Mouse (Mus musculus): ENCODE measurements around the gene Cacna2d3. TPM values are rescaled to one million over a fixed set of nuclear protein-coding genes. Genes with fewer than 3 reads are reported as not detected.

Cacna2d3 gene
- polyA plus RNA-seq, 1 experiment from 2014 or later: 1.9 TPM

- Histone ChIP-seq H3K4me1 (0 out of 2 replicates have a peak, but pooled peaks cover 3% of the 10 kb centered on the region), H3K9me3 (no peaks in the 10 kb centered on the region), H3K36me3 (replicated peaks) (no peaks in the 10 kb centered on the region), H3K27me3 (replicated peaks; ENCODE audit: low read depth, poor library complexity, severe bottlenecking) (no peaks in the 10 kb centered on the region), H3K27ac (replicated peaks) (no peak overlapping the region), H3K4me3 (no peak overlapping the region)
- no peak for DNase-seq (ENCODE audit: low spot score)
- WGBS: 91% methylated on average over 1 of the region's 1 CpGs
Measured at GRCm38 (mm10) chr14:29204967-29205268, 516.7 kb downstream of the Cacna2d3 start.

DNA sequence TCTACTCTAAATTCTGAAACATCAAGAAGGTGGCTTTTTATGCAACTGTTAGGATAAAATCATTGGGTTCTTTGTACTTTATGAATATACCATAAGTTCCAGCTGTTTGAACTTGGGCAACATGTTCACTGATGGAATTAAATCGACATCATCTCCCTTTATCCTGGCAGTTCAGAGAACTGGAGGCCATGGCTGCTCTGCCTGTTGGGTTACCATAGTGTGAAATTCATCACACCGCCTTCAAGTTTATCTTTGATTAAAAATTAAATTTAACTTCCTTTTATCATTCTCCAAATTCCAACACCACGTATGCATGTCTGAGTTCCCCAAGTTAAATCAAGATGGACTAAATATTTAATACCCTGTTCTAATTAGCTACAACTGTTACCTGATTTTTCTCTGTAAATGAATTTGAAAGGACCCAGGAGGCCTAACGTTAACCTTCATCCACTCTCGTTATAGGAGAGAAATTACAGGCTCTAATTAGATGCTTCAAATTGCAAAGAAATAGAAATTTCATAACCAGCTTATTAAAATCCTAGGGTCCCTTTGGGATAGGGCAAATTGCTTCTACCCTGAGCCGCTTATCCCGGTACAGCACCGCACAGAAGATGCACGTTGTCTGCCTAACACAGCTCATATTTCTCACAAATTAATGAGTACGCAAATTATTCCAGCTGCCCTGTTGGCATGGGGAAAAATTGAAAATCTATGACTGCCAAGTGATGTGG, 517.3 kb downstream of the Cacna2d3 start:
- no peak overlapping the region for H3K27ac ChIP-seq (replicated peaks)
- H3K27me3 ChIP-seq (replicated peaks; ENCODE audit: low read depth, poor library complexity, severe bottlenecking): no peaks in the 10 kb centered on the region
- DNase-seq (ENCODE audit: low spot score): no peak
- 81% methylated on average over 10 of the region's 10 CpGs for WGBS
- H3K4me1 ChIP-seq: 0 out of 2 replicates have a peak, but pooled peaks cover 3% of the 10 kb centered on the region
- H3K36me3 ChIP-seq (replicated peaks): no peaks in the 10 kb centered on the region
- H3K9me3 ChIP-seq: no peaks in the 10 kb centered on the region
- H3K4me3 ChIP-seq: no peak overlapping the region

DNA sequence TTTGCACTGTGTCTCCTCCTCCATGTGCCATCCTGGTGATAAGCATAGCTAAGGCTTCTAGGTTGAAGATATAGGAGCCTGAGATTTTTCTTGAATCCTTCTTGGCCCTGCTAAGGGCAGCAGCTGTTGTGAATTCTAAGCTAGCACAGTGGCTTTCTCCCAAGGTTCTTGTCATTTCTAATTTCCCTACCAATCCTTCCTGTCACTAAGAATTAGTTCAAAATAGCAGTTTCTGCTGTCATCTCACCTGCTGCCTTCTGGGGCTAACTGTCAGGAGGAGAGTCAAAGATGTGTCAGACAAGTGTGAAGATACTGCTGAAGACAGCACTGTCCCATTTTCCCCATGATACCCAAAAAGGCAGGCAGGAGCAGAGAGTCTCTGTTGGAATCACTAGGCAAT, 525.5 kb downstream of the Cacna2d3 start:
- DNase-seq (ENCODE audit: low spot score): no peak
- H3K27me3 ChIP-seq (replicated peaks; ENCODE audit: low read depth, poor library complexity, severe bottlenecking): no peaks in the 10 kb centered on the region
- no peak overlapping the region for H3K4me3 ChIP-seq
- H3K27ac ChIP-seq (replicated peaks): no peak overlapping the region
- H3K4me1 ChIP-seq: no peaks in the 10 kb centered on the region
- H3K9me3 ChIP-seq: no peaks in the 10 kb centered on the region
- no peaks in the 10 kb centered on the region for H3K36me3 ChIP-seq (replicated peaks)

GRCm38 (mm10) chr14:29191426-29191825, 530.2 kb downstream of the Cacna2d3 start:
- H3K36me3 ChIP-seq (replicated peaks): no peaks in the 10 kb centered on the region
- no peak for DNase-seq (ENCODE audit: low spot score)

GRCm38 (mm10) chr14:29183730-29184129, 537.9 kb downstream of the Cacna2d3 start:
- Histone ChIP-seq H3K27ac (replicated peaks) (no peak overlapping the region), H3K9me3 (no peaks in the 10 kb centered on the region), H3K27me3 (replicated peaks; ENCODE audit: low read depth, poor library complexity, severe bottlenecking) (no peaks in the 10 kb centered on the region), H3K4me1 (peaks cover 13% of the 10 kb centered on the region), H3K4me3 (no peak overlapping the region), H3K36me3 (replicated peaks) (no peaks in the 10 kb centered on the region)
- WGBS: 88% methylated on average over 5 of the region's 5 CpGs
- DNase-seq (ENCODE audit: low spot score): no peak

More at GRCm38 (mm10) chr14:29191426-29191825, 530.2 kb downstream of the Cacna2d3 start:
- H3K27ac ChIP-seq (replicated peaks): no peak overlapping the region
- no peaks in the 10 kb centered on the region for H3K4me1 ChIP-seq
- H3K9me3 ChIP-seq: no peaks in the 10 kb centered on the region
- no peaks in the 10 kb centered on the region for H3K27me3 ChIP-seq (replicated peaks; ENCODE audit: low read depth, poor library complexity, severe bottlenecking)
- WGBS: 92% methylated on average over 3 of the region's 3 CpGs
- H3K4me3 ChIP-seq: no peak overlapping the region

DNA sequence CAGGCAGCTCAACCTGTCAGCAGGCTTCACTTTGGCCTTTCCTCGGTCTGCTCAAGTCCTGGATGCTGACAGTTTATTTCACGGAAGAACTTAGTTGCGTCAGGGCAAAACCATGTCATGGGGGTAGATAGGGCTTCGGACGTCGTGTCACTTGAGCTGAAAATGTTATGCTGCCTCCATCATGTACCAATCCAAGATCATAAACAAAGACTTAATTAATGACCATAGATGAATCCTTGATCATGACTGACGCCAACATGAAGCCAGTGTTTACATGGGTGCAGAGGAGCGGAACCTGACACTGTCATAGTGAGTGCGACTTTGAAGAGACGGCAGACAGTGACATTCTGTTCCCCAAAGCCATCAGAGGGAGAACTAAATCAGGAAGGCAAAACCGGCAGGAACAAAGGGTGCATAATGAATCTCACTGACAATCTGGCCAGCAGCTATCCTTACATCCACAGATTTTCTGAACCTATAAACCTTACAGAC, 542.2 kb downstream of the Cacna2d3 start:
- H3K4me1 ChIP-seq: peaks cover 17% of the 10 kb centered on the region
- 59% methylated on average over 11 of the region's 11 CpGs for WGBS
- no peak for DNase-seq (ENCODE audit: low spot score)
- no peak overlapping the region for H3K27ac ChIP-seq (replicated peaks)
- no peaks in the 10 kb centered on the region for H3K9me3 ChIP-seq
- H3K27me3 ChIP-seq (replicated peaks; ENCODE audit: low read depth, poor library complexity, severe bottlenecking): no peaks in the 10 kb centered on the region
- H3K4me3 ChIP-seq: no peak overlapping the region
- H3K36me3 ChIP-seq (replicated peaks): no peaks in the 10 kb centered on the region

DNA sequence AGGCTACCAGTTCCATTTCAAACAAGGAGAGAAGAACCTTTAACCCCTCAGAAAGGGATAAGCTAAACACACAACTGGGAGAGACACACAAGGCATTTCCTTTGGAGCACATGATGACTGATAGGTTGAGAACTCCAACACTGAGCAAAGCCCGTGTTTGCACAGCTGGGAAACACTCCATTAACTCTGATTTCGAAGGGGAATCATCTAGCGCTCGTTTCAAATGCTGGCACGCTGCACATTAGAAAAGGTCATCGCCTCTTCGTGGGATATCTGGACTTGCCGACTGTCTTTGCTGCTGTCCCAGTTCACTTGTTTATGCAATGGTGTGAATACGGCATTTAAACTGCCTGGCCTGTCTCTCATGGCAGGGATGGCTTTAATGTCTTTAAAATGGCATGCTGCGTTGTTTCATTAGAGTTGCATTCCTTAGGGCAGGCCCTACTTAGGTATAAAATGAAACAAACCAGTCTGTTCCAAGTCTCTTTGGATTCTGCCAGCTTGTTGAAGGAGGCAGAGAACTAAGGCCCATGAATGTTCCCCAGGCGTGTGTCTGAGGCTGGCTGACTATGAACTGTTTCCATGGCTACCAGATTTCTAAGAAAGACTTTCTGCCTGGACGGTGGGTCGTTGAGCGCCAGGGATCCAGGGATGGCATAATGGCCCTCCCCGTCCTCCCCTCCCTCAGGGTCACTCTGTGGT, 542.8 kb downstream of the Cacna2d3 start:
- peaks cover 17% of the 10 kb centered on the region for H3K4me1 ChIP-seq
- peak; percentile 59 for DNase-seq (ENCODE audit: low spot score)
- H3K27me3 ChIP-seq (replicated peaks; ENCODE audit: low read depth, poor library complexity, severe bottlenecking): no peaks in the 10 kb centered on the region
- WGBS: 52% methylated on average over 15 of the region's 15 CpGs
- H3K36me3 ChIP-seq (replicated peaks): no peaks in the 10 kb centered on the region
- H3K9me3 ChIP-seq: no peaks in the 10 kb centered on the region
- H3K4me3 ChIP-seq: no peak overlapping the region
- H3K27ac ChIP-seq (replicated peaks): no peak overlapping the region

DNA sequence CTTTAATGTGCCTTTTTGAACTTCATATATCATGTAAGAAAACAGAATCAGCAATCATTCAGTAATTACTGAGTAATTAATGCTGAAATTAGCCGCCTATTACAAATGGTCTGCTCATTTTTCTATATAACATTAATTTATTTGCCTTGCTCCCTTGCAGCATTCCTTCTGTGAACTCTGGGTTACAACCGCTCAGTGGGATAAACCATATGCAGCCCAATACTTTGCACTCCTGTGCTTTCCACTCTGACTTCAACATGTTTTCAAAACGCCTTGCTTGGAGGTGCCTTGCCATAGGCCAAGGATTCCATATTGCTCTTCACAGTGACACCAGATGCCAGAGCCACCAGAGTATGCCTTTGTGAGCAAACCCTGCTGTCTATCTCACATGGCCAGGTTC, 546.9 kb downstream of the Cacna2d3 start:
- Histone ChIP-seq H3K4me1 (peaks cover 14% of the 10 kb centered on the region), H3K27ac (replicated peaks) (no peak overlapping the region), H3K4me3 (no peak overlapping the region), H3K9me3 (no peaks in the 10 kb centered on the region), H3K36me3 (replicated peaks) (no peaks in the 10 kb centered on the region), H3K27me3 (replicated peaks; ENCODE audit: low read depth, poor library complexity, severe bottlenecking) (no peaks in the 10 kb centered on the region)
- DNase-seq (ENCODE audit: low spot score): no peak
- 87% methylated on average over 3 of the region's 3 CpGs for WGBS

GRCm38 (mm10) chr14:29172207-29172606, 549.5 kb downstream of the Cacna2d3 start:
- Histone ChIP-seq H3K27me3 (replicated peaks; ENCODE audit: low read depth, poor library complexity, severe bottlenecking) (no peaks in the 10 kb centered on the region), H3K9me3 (no peaks in the 10 kb centered on the region), H3K36me3 (replicated peaks) (no peaks in the 10 kb centered on the region), H3K27ac (replicated peaks) (no peak overlapping the region), H3K4me3 (no peak overlapping the region), H3K4me1 (no peaks in the 10 kb centered on the region)
- 83% methylated on average over 2 of the region's 2 CpGs for WGBS
- DNase-seq (ENCODE audit: low spot score): no peak

DNA sequence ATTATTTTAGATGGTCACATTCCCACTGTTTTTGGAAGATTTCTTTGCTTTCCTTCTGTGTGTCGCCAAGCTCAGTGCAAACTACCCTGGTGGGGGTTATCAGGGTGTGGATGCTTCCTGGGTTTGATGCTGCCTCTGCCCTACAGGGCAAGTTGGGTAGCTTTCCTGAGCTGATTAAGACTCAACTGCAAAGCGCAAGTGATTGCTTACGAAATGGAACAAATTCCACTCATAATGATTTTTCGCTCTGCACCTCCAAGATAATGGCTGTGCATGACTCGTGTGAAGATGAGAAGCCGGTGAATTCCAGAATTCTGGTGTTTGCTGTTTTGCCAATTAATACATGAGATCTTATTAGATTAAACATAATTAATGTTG, 557.0 kb downstream of the Cacna2d3 start:
- Histone ChIP-seq H3K4me3 (no peak overlapping the region), H3K27me3 (replicated peaks; ENCODE audit: low read depth, poor library complexity, severe bottlenecking) (no peaks in the 10 kb centered on the region), H3K4me1 (peaks cover 9% of the 10 kb centered on the region), H3K9me3 (no peaks in the 10 kb centered on the region), H3K36me3 (replicated peaks) (no peaks in the 10 kb centered on the region), H3K27ac (replicated peaks) (no peak overlapping the region)
- 86% methylated on average over 6 of the region's 6 CpGs for WGBS
- no peak for DNase-seq (ENCODE audit: low spot score)

GRCm38 (mm10) chr14:29163998-29164652, 557.5 kb downstream of the Cacna2d3 start:
- Histone ChIP-seq H3K27ac (replicated peaks) (no peak overlapping the region), H3K27me3 (replicated peaks; ENCODE audit: low read depth, poor library complexity, severe bottlenecking) (no peaks in the 10 kb centered on the region), H3K4me1 (peaks cover 9% of the 10 kb centered on the region), H3K9me3 (no peaks in the 10 kb centered on the region), H3K4me3 (no peak overlapping the region), H3K36me3 (replicated peaks) (no peaks in the 10 kb centered on the region)
- DNase-seq (ENCODE audit: low spot score): no peak
- WGBS: 74% methylated on average over 4 of the region's 4 CpGs

- H3K4me1 ChIP-seq: peaks cover 17% of the 10 kb centered on the region
- H3K27ac ChIP-seq (replicated peaks): no peak overlapping the region
- no peak for DNase-seq (ENCODE audit: low spot score)
- H3K27me3 ChIP-seq (replicated peaks; ENCODE audit: low read depth, poor library complexity, severe bottlenecking): no peaks in the 10 kb centered on the region
- no peaks in the 10 kb centered on the region for H3K36me3 ChIP-seq (replicated peaks)
- no peak overlapping the region for H3K4me3 ChIP-seq
- H3K9me3 ChIP-seq: no peaks in the 10 kb centered on the region
- 88% methylated on average over 3 of the region's 3 CpGs for WGBS
Measured at GRCm38 (mm10) chr14:29159803-29160202, 561.9 kb downstream of the Cacna2d3 start.

DNA sequence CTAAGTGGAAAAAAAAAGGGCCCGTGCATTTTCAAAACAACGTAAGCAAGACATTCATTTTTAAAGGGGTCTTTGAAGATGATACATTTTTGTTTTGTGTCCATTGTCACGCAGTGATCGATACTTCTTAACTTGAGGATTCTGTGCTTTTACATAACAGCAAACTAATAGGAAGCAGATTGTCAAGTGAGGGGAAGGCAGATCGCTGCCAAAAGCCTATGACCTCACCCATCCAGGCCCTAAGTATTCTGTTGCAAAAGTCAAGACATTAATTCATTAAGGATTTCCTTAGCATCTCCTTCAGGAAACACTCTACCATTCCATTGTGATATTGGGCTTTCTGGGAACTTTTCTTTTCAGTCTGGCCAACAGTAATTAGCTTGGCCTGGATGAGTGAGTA, 564.6 kb downstream of the Cacna2d3 start:
- WGBS: 77% methylated on average over 5 of the region's 5 CpGs
- H3K9me3 ChIP-seq: no peaks in the 10 kb centered on the region
- no peak overlapping the region for H3K27ac ChIP-seq (replicated peaks)
- DNase-seq (ENCODE audit: low spot score): no peak
- H3K4me3 ChIP-seq: no peak overlapping the region
- no peaks in the 10 kb centered on the region for H3K27me3 ChIP-seq (replicated peaks; ENCODE audit: low read depth, poor library complexity, severe bottlenecking)
- peaks cover 11% of the 10 kb centered on the region; the same call in 1 of the 2 replicates for H3K4me1 ChIP-seq
- H3K36me3 ChIP-seq (replicated peaks): no peaks in the 10 kb centered on the region
